Mouse (Mus musculus): Measurements from ENCODE around the gene Wdr47. TPM values are rescaled to one million over a fixed set of nuclear protein-coding genes. Genes with fewer than 3 reads are reported as not detected.
A peak's percentile ranks its signal among the peaks of the same experiment; 100 is the strongest.
"Not testable (repeated sequence)": the region's sequence is repeated elsewhere in the genome, so short reads cannot be mapped to it uniquely, and the experiment has no call there.

Wdr47 gene
- polyA plus RNA-seq (2015; fragmentation: Nextera tagmentation; extraction: Ambion mirVana): 110 and 114 TPM in 2 replicates

DNA sequence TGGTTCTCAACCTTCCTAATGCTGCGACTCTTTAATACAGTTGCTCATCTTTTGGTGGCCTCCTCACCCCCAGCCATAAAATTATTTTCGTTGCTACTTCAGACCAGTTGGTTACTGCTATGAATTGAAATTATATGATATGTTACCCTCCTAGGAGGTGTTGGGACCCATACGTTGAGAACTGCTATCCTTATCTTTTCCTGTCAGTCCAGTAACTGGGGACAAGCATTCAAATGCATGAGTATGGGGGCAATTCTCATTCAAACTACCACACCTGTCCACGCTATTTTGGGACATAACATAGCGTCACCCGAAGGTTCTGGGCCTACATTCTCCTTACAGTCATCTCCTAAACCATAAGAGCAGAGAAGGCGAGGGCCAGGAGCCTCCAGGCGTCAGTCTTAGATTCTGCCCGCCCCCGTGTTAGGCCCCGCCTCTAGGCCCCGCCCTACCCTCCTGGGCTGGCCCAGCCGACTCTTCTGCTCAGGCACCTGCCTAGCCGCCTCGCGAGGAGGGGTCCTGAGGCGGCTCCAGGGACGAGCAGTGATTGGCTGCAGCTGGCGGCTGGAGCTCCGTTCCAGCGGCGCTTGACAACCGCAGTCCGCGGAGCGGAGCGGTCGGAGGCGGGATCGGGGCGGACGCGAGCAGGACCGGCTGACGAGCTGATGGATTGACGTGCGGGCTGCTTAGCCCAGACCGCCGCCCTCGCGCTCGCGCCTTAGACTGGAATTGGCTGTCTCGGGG is at the start of gene Wdr47:
Gene Wdr47 (plus strand): TSS at position 494 of the 744 bp plus-strand sequence.
- Histone ChIP-seq H3K27me3 (replicated peaks) (no peaks in the 10 kb centered on the region), H3K9ac (peak within 1 kb of the TSS; percentile 98), H3K4me2 (peak within 1 kb of the TSS; percentile 65), H3K36me3 (replicated peaks) (no peaks in the 10 kb centered on the region), H3K4me1 (peaks cover 14% of the 10 kb centered on the region), H3K4me3 (peak within 1 kb of the TSS; percentile 100), H3K27ac (peak within 1 kb of the TSS; percentile 98), H3K9me3 (no peaks in the 10 kb centered on the region)
- peak; percentile 99 for ATAC-seq (replicated peaks)
- 6% methylated on average over 44 of the region's 44 CpGs for WGBS

- no peak overlapping the region for H3K27ac ChIP-seq
- no peak overlapping the region for H3K4me2 ChIP-seq
- 86% methylated on average over 11 of the region's 11 CpGs for WGBS
- H3K9me3 ChIP-seq: no peaks in the 10 kb centered on the region
- H3K27me3 ChIP-seq (replicated peaks): no peaks in the 10 kb centered on the region
- no peak overlapping the region for H3K9ac ChIP-seq
- no peaks in the 10 kb centered on the region for H3K36me3 ChIP-seq (replicated peaks)
- no peak overlapping the region for H3K4me3 ChIP-seq
- peaks cover 7% of the 10 kb centered on the region; the same call in 1 of the 2 replicates for H3K4me1 ChIP-seq
- no peak for ATAC-seq (replicated peaks)
Observed at GRCm38 (mm10) chr3:108542299-108542698, 48.8 kb upstream of the Wdr47 start.

DNA sequence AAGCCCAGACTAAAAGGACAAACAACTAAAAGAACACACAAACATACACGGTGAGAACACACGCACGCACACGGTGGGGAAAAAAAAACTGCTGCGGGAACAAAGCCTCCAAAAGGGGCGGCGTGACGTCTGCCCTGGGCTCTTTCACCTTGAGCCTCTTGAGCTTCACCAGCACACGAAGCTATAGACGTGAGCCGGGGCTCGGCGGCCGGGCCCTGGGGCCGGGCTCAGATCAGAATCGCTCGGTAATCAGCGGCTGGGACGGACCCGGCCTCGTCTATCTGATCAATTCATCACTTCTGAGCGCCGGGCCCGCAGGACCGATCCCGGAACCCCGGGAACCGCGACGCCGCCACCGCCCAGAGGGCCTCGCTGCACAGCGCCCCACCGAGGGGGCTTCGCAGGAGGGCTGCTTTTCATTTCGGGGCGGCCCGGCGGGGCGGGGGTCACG is 36.9 kb upstream of the Wdr47 start:
- no peaks in the 10 kb centered on the region for H3K27me3 ChIP-seq (replicated peaks)
- H3K36me3 ChIP-seq (replicated peaks): peaks cover 17% of the 10 kb centered on the region
- H3K4me2 ChIP-seq: peak overlapping the region; percentile 75
- under 1% methylated on average over 42 of the region's 42 CpGs for WGBS
- peak overlapping the region; percentile 88 for H3K9ac ChIP-seq
- peak; percentile 78 for ATAC-seq (replicated peaks)
- H3K4me3 ChIP-seq: peak overlapping the region; percentile 64
- H3K9me3 ChIP-seq: no peaks in the 10 kb centered on the region
- H3K27ac ChIP-seq: peak overlapping the region; percentile 92
- peaks cover 7% of the 10 kb centered on the region; the same call in 1 of the 2 replicates for H3K4me1 ChIP-seq

DNA sequence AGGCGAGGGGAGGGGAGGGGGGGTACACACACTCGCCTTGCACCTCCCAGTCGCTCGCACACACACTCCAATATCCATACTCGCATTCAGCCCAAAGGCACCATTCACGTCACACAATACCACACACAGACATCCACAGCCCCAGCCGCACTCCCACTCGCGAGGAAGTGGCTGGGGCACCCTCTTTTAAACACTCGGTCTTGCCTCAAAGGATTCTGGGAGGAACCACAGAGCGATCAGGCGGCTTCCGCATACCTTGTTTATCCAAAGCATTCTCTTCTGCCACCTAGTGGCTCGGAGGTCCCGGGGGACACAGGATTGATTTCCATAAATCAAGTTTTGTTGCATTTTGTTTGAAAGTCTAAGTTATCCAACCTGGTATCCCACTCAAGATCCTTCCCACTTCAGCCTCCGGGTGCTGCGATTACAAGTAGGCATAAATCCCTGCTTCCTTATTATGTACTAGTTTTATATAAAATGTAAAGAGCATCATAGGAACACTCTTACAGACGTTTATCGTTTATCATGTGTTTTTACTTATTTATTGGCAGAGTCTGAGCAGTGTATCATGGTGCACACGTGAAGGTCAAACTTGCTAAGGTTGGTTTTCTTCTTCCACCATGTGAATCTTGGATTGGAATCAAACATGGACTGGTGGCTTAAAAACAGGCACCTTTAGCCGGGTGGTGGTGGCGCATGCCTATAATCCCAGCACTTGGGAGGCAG is 36.3 kb upstream of the Wdr47 start:
- WGBS: 18% methylated on average over 22 of the region's 22 CpGs
- Histone ChIP-seq H3K4me3 (peak overlapping the region; percentile 64), H3K9me3 (no peaks in the 10 kb centered on the region)

DNA sequence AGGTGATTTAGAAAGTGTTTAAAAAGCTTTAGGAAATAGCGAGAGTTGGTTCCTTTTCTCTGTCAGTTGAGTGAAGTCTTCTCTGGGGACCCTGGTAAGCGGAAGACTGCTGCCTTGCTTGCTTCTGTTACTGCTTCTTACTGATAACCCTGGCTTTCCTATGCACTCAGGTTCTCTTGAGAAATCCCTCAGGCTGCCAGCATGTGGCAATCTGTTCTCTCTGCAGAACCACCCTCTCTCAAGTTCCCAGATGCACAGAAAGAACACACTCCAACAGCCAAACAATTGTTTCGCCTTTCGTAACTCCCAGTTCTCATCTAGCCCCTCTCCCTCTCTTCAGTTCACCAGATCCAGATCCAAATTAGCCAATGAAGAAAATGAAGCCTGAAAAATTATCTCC is 33.2 kb upstream of the Wdr47 start:
- Histone ChIP-seq H3K9me3 (no peaks in the 10 kb centered on the region), H3K4me1 (peaks cover 20% of the 10 kb centered on the region), H3K36me3 (replicated peaks) (peaks cover 17% of the 10 kb centered on the region), H3K27me3 (replicated peaks) (no peaks in the 10 kb centered on the region), H3K9ac (no peak overlapping the region), H3K27ac (no peak overlapping the region), H3K4me2 (no peak overlapping the region), H3K4me3 (no peak overlapping the region)
- 93% methylated on average over 4 of the region's 4 CpGs for WGBS
- ATAC-seq (replicated peaks): no peak

More for the DNA sequence above, 36.3 kb upstream of the Wdr47 start:
- ATAC-seq (replicated peaks): peak; percentile 98
- Histone ChIP-seq H3K27ac (peak overlapping the region; percentile 92), H3K4me1 (peaks cover 7% of the 10 kb centered on the region; the same call in 1 of the 2 replicates), H3K27me3 (replicated peaks) (no peaks in the 10 kb centered on the region), H3K4me2 (peak overlapping the region; percentile 75), H3K36me3 (replicated peaks) (peaks cover 17% of the 10 kb centered on the region), H3K9ac (peak overlapping the region; percentile 88)

DNA sequence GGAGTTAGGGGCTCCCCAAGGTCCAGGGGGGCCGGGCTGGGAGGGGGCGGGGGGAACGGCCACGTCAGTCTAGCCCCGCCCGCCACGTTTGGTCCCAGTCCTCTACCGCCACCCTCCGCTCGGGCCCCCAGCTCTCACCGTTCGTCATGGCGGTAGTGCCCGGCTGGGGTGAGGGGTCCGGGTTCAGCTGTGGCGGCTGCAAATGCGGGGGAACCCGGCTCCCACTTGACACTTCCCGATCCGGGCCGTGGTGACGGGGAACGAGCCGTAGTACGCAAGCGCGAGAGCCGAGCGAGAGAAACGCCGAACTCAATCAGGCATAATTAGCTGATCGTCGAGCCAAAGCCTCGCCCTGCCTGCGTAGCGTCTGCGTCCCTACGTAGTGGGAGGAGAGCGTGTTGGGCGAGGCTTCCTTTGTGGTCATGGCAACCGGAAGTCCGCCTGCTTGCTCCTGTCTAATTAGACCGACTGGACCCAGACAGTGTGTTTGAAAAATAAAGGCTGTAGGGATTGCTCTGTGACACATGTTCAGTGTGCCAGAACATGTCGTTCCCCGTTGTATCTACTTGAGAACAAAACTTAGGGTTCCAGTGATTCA is 28.8 kb upstream of the Wdr47 start, which contains the start of gene Tmem167b:
Gene Tmem167b (minus strand): TSS at position 334 of the 598 bp plus-strand sequence.
- Histone ChIP-seq H3K27ac (peak within 1 kb of the TSS; percentile 89), H3K9me3 (no peaks in the 10 kb centered on the region), H3K4me3 (peak within 1 kb of the TSS; percentile 53), H3K27me3 (replicated peaks) (no peaks in the 10 kb centered on the region), H3K4me2 (peak within 1 kb of the TSS; percentile 67), H3K36me3 (replicated peaks) (peaks cover 12% of the 10 kb centered on the region), H3K9ac (peak within 1 kb of the TSS; percentile 61), H3K4me1 (peaks cover 17% of the 10 kb centered on the region)
- ATAC-seq (replicated peaks): peak; percentile 98
- WGBS: under 1% methylated on average over 45 of the region's 45 CpGs

- peak overlapping the region; percentile 67 for H3K4me2 ChIP-seq
- 14% methylated on average over 15 of the region's 15 CpGs for WGBS
- H3K36me3 ChIP-seq (replicated peaks): peaks cover 10% of the 10 kb centered on the region
- H3K27ac ChIP-seq: peak overlapping the region; percentile 89
- no peaks in the 10 kb centered on the region for H3K9me3 ChIP-seq
- H3K27me3 ChIP-seq (replicated peaks): no peaks in the 10 kb centered on the region
- H3K4me1 ChIP-seq: peaks cover 17% of the 10 kb centered on the region
- peak; percentile 84 for ATAC-seq (replicated peaks)
- peak overlapping the region; percentile 27; the same call in 1 of the 2 replicates for H3K9ac ChIP-seq
- peak overlapping the region; percentile 53 for H3K4me3 ChIP-seq
Observed at GRCm38 (mm10) chr3:108562777-108563271, 28.3 kb upstream of the Wdr47 start.

- Histone ChIP-seq H3K4me3 (peak overlapping the region; percentile 53), H3K9ac (peak overlapping the region; percentile 27; the same call in 1 of the 2 replicates), H3K36me3 (replicated peaks) (peaks cover 5% of the 10 kb centered on the region), H3K4me2 (peak overlapping the region; percentile 67), H3K4me1 (peaks cover 17% of the 10 kb centered on the region), H3K27ac (peak overlapping the region; percentile 89), H3K27me3 (replicated peaks) (no peaks in the 10 kb centered on the region), H3K9me3 (no peaks in the 10 kb centered on the region)
- peak; percentile 4; the same call in 1 of the 2 replicates for ATAC-seq (replicated peaks)
- WGBS: 11% methylated on average over 4 of the region's 4 CpGs
Observed at GRCm38 (mm10) chr3:108563309-108563708, 27.8 kb upstream of the Wdr47 start.

- Histone ChIP-seq H3K36me3 (replicated peaks) (no peaks in the 10 kb centered on the region), H3K4me1 (peaks cover 13% of the 10 kb centered on the region), H3K4me2 (no peak overlapping the region), H3K4me3 (no peak overlapping the region), H3K27me3 (replicated peaks) (no peaks in the 10 kb centered on the region), H3K27ac (peak overlapping the region; percentile 60), H3K9ac (no peak overlapping the region), H3K9me3 (no peaks in the 10 kb centered on the region)
- ATAC-seq (replicated peaks): no peak
- 12% methylated on average over 15 of the region's 15 CpGs for WGBS
Observed at GRCm38 (mm10) chr3:108567990-108568877, 22.8 kb upstream of the Wdr47 start.

GRCm38 (mm10) chr3:108569636-108570035 is 21.4 kb upstream of the Wdr47 start:
- not testable (repeated sequence) for ATAC-seq (replicated peaks); H3K27me3 ChIP-seq (replicated peaks); H3K27ac ChIP-seq; H3K4me2 ChIP-seq; H3K9me3 ChIP-seq; H3K4me3 ChIP-seq; H3K36me3 ChIP-seq (replicated peaks); H3K9ac ChIP-seq
- 60% methylated on average over 3 of the region's 3 CpGs for WGBS
- peaks cover 20% of the 10 kb centered on the region for H3K4me1 ChIP-seq

GRCm38 (mm10) chr3:108570813-108571212 is 20.3 kb upstream of the Wdr47 start:
- no peak for ATAC-seq (replicated peaks)
- Histone ChIP-seq H3K4me2 (peak overlapping the region; percentile 67), H3K27ac (peak overlapping the region; percentile 76; the same call in 1 of the 2 replicates)

More at GRCm38 (mm10) chr3:108570813-108571212, 20.3 kb upstream of the Wdr47 start:
- 90% methylated on average over 14 of the region's 14 CpGs for WGBS
- no peaks in the 10 kb centered on the region for H3K36me3 ChIP-seq (replicated peaks)
- H3K9me3 ChIP-seq: no peaks in the 10 kb centered on the region
- peak overlapping the region; percentile 48 for H3K4me3 ChIP-seq
- H3K27me3 ChIP-seq (replicated peaks): no peaks in the 10 kb centered on the region
- H3K9ac ChIP-seq: no peak overlapping the region
- peaks cover 20% of the 10 kb centered on the region for H3K4me1 ChIP-seq

Measured in midbrain, embryonic 15.5 days (tissue).